Mouse (Mus musculus): ENCODE data around the gene Slc35d2. TPM values are rescaled to one million over a fixed set of nuclear protein-coding genes. Genes with fewer than 3 reads are reported as not detected.

The Slc35d2 gene
- polyA plus RNA-seq, 1 experiment from 2014 or later, result 5.3 TPM

DNA sequence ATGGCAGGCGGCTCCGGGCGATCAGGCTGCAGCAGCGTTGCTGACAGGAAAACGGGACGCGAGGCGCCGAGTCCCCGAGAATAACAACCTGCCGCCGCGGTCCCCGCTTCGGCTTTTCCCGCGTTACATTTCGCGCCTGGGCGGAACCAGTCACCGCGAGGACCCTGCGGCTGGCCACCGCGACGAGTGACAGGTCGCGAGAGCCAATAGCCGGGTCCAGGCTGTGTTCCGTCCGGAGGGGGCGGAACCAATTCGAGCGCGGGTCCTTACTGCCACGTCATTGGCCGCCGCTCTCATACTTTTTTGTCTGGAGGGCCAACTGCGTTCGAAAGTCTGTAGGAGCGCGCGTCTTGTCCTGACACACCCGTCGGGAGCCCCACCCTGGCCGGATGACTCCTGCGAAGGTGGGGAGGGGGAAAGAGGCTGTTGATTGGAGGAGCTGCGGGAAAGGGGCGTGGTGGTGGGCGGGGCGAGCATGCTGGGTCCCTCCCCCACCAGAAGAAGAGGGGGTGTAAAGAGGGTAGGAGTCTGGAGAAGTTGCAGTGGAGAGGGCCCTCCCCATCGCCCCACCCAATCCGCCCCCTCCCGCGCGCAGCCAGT, 24.0 kb upstream of the Slc35d2 start, which contains the start of gene Zfp367:
Gene Zfp367, minus strand, starts transcription at position 120 of the 600 bp plus-strand sequence.
- H3K27me3 ChIP-seq, result no peaks in the 10 kb centered on the region; the same call in 1 of the 2 replicates
- peak within 1 kb of the TSS; percentile 83 for H3K9ac ChIP-seq
- ATAC-seq (ENCODE audit: low FRiP score, low read depth), result peak; percentile 96
- H3K36me3 ChIP-seq, result no peaks in the 10 kb centered on the region
- under 1% methylated on average over 56 of the region's 56 CpGs for WGBS
- H3K9me3 ChIP-seq, result no peaks in the 10 kb centered on the region
- peak within 1 kb of the TSS; percentile 89 for H3K4me2 ChIP-seq (replicated peaks)
- peak within 1 kb of the TSS; percentile 90 for H3K4me3 ChIP-seq
- H3K27ac ChIP-seq, result peak within 1 kb of the TSS; percentile 80
- H3K4me1 ChIP-seq, result peaks cover 36% of the 10 kb centered on the region

DNA sequence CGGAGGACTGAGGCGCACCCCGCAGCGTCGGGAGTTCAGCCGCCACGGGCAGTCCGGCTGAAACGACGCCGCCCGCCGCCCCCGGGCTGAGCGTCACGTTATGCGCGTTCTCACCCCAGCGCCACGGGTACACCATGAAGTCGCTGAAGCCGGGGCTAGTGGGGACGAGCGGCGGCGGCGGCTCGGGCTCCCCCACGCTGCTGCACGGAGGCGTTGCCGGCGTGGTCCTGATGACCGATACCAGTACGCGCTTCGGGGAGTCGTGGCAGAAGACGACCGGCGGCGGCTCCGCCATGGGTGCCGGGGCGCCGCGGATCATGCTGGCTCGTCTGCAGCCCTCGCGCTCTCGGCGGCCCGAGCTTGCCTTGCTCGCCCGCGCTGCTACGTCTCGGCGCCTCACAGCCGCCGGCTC, 23.5 kb upstream of the Slc35d2 start:
- peak overlapping the region; percentile 90 for H3K4me3 ChIP-seq
- no peaks in the 10 kb centered on the region; the same call in 1 of the 2 replicates for H3K27me3 ChIP-seq
- H3K4me2 ChIP-seq (replicated peaks), result peak overlapping the region; percentile 89
- peak; percentile 4 for ATAC-seq (ENCODE audit: low FRiP score, low read depth)
- no peaks in the 10 kb centered on the region for H3K36me3 ChIP-seq
- peak overlapping the region; percentile 80 for H3K27ac ChIP-seq
- peak overlapping the region; percentile 83 for H3K9ac ChIP-seq
- no peaks in the 10 kb centered on the region for H3K9me3 ChIP-seq
- WGBS, result under 1% methylated on average over 60 of the region's 61 CpGs
- H3K4me1 ChIP-seq, result peaks cover 36% of the 10 kb centered on the region

DNA sequence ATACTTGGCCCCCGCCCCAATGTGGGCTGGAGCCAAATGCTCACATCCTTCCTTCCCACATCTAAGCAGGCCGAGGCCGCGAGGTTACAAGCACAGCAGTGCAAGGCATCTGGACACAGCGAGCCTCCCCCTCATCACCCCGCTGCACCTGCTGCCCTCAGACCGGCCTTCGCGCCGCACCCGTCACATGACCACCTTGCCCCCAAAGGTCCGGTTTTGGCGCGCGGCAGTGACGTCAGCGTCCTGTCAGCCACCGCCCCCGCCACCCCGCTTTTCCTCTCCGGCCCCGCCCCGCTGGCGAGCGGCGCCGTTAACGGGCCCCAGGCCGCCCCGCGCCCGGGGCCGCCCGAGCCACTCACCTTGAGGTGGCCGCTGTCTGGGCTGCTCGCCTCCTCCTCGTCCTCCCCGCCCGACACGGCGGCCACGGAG, 23.1 kb upstream of the Slc35d2 start:
- ATAC-seq (ENCODE audit: low FRiP score, low read depth), result peak; percentile 25
- Histone ChIP-seq H3K4me2 (replicated peaks) (peak overlapping the region; percentile 89), H3K27me3 (no peaks in the 10 kb centered on the region; the same call in 1 of the 2 replicates), H3K36me3 (no peaks in the 10 kb centered on the region), H3K9me3 (no peaks in the 10 kb centered on the region), H3K4me3 (peak overlapping the region; percentile 90), H3K4me1 (peaks cover 36% of the 10 kb centered on the region), H3K27ac (peak overlapping the region; percentile 80), H3K9ac (peak overlapping the region; percentile 83)
- under 1% methylated on average over 40 of the region's 42 CpGs for WGBS

DNA sequence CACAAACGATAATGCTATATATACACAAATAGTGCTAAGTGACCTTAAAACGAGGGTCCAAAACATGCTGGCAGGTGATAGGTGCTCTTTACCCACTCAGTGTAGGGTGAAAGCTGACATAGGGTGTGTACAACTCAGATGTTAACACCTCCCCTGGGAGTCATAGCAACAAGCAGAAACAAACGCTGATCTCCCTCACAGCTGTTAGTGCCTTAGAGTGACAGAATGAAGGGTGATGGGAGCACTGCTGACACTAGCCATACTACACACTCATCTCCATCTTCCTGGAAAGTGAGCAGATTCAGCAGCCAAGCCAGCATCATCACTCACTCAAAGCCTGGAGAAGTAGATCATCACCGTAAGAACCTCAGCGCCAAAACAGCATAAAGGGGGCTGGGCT, 21.0 kb upstream of the Slc35d2 start:
- H3K4me1 ChIP-seq, result peaks cover 30% of the 10 kb centered on the region
- H3K4me2 ChIP-seq (replicated peaks), result peak overlapping the region; percentile 31; the same call in 1 of the 2 replicates
- no peak overlapping the region for H3K27ac ChIP-seq
- no peaks in the 10 kb centered on the region for H3K36me3 ChIP-seq
- H3K9me3 ChIP-seq, result no peaks in the 10 kb centered on the region
- WGBS, result 65% methylated on average over 5 of the region's 5 CpGs
- H3K9ac ChIP-seq, result 0 out of 2 replicates have a peak overlapping the region, but pooled peaks have one; percentile 8
- no peak for ATAC-seq (ENCODE audit: low FRiP score, low read depth)
- no peak overlapping the region for H3K4me3 ChIP-seq
- H3K27me3 ChIP-seq, result no peaks in the 10 kb centered on the region

DNA sequence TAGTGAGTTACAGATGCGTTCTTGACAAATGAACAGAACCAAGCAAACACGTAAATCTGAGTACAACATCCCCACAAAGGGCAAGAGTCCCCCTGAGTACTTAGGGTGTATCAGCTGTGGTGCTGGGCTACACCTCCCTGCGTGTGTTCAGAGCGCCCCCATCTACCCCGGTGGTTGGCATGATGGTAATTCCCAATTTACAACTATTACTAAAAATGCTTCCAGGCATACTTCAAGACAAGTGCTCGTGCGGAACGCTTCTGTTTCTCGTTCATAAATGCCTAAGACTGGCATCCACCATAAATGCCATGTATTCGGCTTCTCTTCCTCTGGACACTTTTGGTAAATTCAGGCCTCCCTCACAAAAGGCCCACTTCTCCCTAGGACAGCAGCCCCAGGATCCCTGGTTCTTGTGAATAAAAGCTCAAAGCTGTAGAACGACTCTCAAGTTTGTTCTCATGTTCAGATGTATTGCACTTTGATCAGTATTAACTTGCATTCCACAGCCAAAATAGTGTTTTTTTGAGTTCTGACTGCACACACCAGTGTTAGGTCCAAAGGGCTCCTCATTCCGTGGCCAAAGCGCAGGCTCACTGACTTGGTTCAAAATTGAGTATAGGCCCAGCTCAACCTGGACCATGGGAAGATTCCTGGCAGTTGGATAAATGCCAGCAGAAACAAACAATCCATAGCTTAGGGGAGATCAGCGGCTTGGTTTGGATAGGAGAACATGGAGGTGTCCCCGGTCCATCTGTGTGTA, 628 bp upstream of the Slc35d2 start:
- H3K4me2 ChIP-seq (replicated peaks), result peak overlapping the region; percentile 81
- H3K36me3 ChIP-seq, result peaks cover 19% of the 10 kb centered on the region
- H3K27ac ChIP-seq, result no peak overlapping the region
- H3K9me3 ChIP-seq, result no peaks in the 10 kb centered on the region
- WGBS, result 36% methylated on average over 15 of the region's 15 CpGs
- H3K4me1 ChIP-seq, result peaks cover 6% of the 10 kb centered on the region; the same call in 1 of the 2 replicates
- H3K27me3 ChIP-seq, result no peaks in the 10 kb centered on the region
- ATAC-seq (ENCODE audit: low FRiP score, low read depth), result peak; percentile 75; the same call in 1 of the 2 replicates
- H3K4me3 ChIP-seq, result peak overlapping the region; percentile 65
- peak overlapping the region; percentile 77 for H3K9ac ChIP-seq

DNA sequence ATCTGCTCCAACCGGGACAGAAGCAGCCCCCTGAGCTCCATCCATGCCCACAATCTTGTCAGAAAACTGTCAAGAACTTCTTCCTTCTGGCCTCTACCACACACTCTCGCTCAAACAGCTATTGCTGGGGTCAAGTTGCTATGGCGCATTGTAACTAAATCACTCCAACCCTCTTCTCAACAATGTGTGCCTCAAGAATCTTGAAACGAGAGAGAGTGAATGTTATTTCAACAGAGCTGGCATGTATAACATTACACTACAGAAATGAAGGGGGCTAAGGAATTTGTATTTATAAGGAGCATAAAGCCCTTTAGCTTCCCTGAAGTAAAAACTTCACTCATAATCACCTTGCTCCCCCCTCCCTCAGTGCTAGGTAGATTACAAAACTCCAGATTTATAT, 2.9 kb downstream of the Slc35d2 start:
- H3K9ac ChIP-seq, result no peak overlapping the region
- no peak overlapping the region for H3K4me3 ChIP-seq
- peaks cover 6% of the 10 kb centered on the region; the same call in 1 of the 2 replicates for H3K4me1 ChIP-seq
- no peaks in the 10 kb centered on the region for H3K9me3 ChIP-seq
- no peak for ATAC-seq (ENCODE audit: low FRiP score, low read depth)
- H3K4me2 ChIP-seq (replicated peaks), result no peak overlapping the region
- H3K27ac ChIP-seq, result no peak overlapping the region
- no peaks in the 10 kb centered on the region for H3K36me3 ChIP-seq
- WGBS, result 62% methylated on average over 4 of the region's 4 CpGs
- H3K27me3 ChIP-seq, result no peaks in the 10 kb centered on the region

DNA sequence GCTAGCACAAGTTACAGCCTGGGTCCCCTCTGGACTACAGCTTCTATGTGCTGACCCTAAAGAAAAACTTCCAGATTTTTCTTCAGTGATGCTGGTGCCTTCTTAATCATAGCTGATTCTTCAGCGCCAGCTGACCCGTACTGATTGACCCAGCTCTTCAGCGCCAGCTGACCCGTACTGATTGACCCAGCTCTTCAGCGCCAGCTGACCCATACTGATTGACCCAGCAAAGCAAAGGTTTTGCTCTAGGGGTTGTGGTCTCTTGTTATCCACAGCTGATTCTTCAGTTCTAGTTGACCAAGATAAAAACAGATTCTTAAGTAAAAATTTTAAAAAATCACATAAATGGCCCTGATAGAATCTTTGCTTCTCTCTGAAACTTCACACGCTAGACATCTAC, 4.3 kb downstream of the Slc35d2 start:
- Histone ChIP-seq H3K4me1 (peaks cover 6% of the 10 kb centered on the region; the same call in 1 of the 2 replicates), H3K27me3 (no peaks in the 10 kb centered on the region), H3K4me2 (replicated peaks) (no peak overlapping the region), H3K36me3 (no peaks in the 10 kb centered on the region), H3K4me3 (no peak overlapping the region), H3K27ac (no peak overlapping the region), H3K9ac (no peak overlapping the region), H3K9me3 (no peaks in the 10 kb centered on the region)
- ATAC-seq (ENCODE audit: low FRiP score, low read depth), result no peak
- 93% methylated on average over 6 of the region's 6 CpGs for WGBS

DNA sequence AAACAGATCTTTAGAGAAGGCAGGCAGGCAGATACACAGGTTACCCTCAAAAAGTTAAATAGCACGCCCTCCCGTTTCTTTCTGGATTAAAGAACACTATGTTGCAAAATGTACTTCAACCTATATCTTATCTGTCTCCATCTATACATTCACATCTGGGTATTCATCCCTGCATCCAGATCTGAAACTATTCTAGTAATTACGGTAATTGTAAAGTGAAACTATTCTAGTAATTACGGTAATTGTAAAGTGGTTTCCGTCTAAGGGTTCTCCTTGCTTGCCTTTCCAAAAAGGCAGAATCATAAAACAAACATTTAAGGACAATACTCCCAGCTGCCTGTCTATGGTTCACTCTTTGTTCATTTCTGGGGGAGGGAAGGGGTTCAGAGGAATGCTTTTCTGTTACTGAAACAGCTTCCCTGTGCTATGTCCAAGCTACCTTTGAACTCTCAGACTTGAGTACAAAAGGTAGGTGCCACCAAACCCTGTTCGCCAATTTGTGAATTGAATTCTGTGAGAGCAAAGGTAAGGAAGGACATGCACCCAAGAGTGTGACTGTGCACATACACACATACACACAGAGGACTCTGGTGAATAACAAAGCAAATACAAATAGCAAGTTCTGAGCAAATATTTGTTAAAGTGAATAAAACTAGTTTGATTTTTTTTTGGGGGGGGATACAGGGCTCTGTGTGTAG, 5.5 kb downstream of the Slc35d2 start:
- Histone ChIP-seq H3K9ac (no peak overlapping the region), H3K9me3 (no peaks in the 10 kb centered on the region), H3K4me1 (peaks cover 3% of the 10 kb centered on the region; the same call in 1 of the 2 replicates), H3K27ac (no peak overlapping the region), H3K4me3 (no peak overlapping the region), H3K36me3 (no peaks in the 10 kb centered on the region), H3K27me3 (no peaks in the 10 kb centered on the region), H3K4me2 (replicated peaks) (no peak overlapping the region)
- 30% methylated on average over 6 of the region's 6 CpGs for WGBS
- ATAC-seq (ENCODE audit: low FRiP score, low read depth), result no peak

DNA sequence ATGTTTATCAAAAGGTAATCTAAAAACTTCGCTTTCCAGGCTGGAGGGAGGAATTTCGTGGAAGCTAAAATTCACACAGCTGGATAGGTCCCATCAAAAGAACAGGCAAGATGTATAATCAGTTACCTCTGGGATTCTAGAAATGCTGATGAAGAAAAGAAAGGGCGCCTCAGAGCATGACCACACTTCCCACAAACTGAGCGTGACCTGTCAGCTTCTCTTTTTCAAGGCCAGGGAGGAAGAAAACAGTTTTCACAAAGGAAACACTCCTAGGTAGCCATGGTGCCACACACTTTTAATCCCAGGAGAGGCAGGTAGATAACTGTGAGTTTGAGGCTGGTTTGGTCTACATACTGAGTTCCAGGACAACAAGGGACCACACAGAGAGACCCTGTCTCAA, 8.4 kb downstream of the Slc35d2 start:
- ATAC-seq (ENCODE audit: low FRiP score, low read depth), result no peak
- no peak overlapping the region for H3K4me2 ChIP-seq (replicated peaks)
- 70% methylated on average over 4 of the region's 4 CpGs for WGBS
- no peak overlapping the region for H3K9ac ChIP-seq
- no peaks in the 10 kb centered on the region for H3K27me3 ChIP-seq
- no peaks in the 10 kb centered on the region for H3K9me3 ChIP-seq
- H3K27ac ChIP-seq, result no peak overlapping the region
- no peaks in the 10 kb centered on the region for H3K4me1 ChIP-seq
- H3K4me3 ChIP-seq, result no peak overlapping the region
- no peaks in the 10 kb centered on the region for H3K36me3 ChIP-seq

DNA sequence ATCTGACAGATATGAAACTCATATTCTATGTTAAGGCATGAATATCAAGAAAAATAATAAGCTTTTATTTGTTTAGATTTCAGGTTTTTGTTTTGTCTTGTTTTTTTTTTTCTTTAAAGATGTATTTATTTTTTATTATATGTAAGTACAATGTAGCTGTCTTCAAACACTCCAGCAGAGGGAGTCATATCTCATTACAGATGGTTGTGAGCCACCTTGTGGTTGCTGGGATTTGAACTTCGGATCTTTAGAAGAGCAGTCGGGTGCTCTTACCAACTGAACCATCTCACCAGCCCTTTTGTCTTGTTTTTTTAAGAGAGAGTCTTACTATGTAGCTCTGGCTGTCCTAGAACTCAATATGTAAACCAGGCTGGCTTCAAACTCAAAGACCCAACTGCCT, 11.7 kb downstream of the Slc35d2 start:
- no peak for ATAC-seq (ENCODE audit: low FRiP score, low read depth)
- Histone ChIP-seq H3K4me3 (no peak overlapping the region), H3K4me2 (replicated peaks) (no peak overlapping the region), H3K9me3 (no peaks in the 10 kb centered on the region), H3K4me1 (no peaks in the 10 kb centered on the region), H3K27me3 (no peaks in the 10 kb centered on the region), H3K27ac (no peak overlapping the region), H3K9ac (no peak overlapping the region), H3K36me3 (no peaks in the 10 kb centered on the region)
- 61% methylated on average over 2 of the region's 2 CpGs for WGBS

DNA sequence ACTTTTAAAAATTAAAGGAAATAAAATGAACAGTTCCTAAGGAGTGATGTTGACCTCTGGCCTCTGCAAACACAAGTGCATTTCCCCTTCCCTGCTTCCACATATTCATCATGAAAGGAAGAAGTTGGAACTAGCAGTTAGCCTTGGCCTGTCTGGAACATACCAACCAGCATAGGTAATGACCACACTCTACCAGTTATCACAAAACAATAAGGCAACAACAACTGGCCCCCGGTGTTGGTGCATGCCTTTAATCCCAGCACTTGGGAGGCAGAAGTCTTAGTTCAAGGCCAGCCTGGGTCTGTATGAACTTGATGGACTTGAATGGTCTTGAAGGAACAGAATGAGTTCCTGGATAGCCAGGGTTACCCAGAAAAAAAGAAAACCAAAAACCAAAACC, 18.7 kb downstream of the Slc35d2 start:
- Histone ChIP-seq H3K4me2 (replicated peaks) (no peak overlapping the region), H3K4me1 (0 out of 2 replicates have a peak, but pooled peaks cover 8% of the 10 kb centered on the region), H3K4me3 (no peak overlapping the region), H3K9ac (no peak overlapping the region), H3K27me3 (no peaks in the 10 kb centered on the region), H3K36me3 (no peaks in the 10 kb centered on the region), H3K27ac (no peak overlapping the region), H3K9me3 (no peaks in the 10 kb centered on the region)
- no peak for ATAC-seq (ENCODE audit: low FRiP score, low read depth)
- 84% methylated on average over 1 of the region's 1 CpGs for WGBS

DNA sequence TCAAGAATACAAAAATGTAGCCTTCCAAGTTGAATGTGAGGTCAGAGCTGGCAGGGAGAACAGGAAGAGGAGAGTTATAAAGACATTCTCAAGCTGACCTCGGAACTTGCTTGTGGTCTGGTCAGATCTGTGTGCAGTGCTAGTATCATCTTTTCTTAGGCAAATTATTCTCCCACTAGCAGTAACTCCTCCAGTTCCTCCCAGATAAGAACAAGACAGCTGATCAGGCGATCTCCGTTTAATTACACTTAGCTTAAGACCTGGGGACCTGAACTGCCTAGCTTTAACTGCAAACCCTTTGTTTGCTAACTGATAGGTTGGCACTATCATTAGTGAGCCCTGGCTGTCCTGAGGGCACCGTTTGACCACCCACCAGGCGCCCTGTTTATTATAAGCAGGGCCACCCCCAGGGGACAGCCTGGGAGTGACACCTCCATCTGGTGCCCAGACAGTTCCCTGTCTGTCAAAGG, 20.8 kb downstream of the Slc35d2 start:
- no peak overlapping the region; the same call in 1 of the 2 replicates for H3K9ac ChIP-seq
- WGBS, result 22% methylated on average over 5 of the region's 5 CpGs
- H3K4me1 ChIP-seq, result 0 out of 2 replicates have a peak, but pooled peaks cover 8% of the 10 kb centered on the region
- ATAC-seq (ENCODE audit: low FRiP score, low read depth), result no peak
- no peaks in the 10 kb centered on the region for H3K9me3 ChIP-seq
- no peaks in the 10 kb centered on the region for H3K36me3 ChIP-seq
- no peak overlapping the region for H3K4me3 ChIP-seq
- no peak overlapping the region for H3K4me2 ChIP-seq (replicated peaks)
- H3K27ac ChIP-seq, result no peak overlapping the region
- no peaks in the 10 kb centered on the region for H3K27me3 ChIP-seq

Measured in limb, embryonic 13.5 days (tissue).